Mouse (Mus musculus): ENCODE results near the gene Rdh8.

DNA sequence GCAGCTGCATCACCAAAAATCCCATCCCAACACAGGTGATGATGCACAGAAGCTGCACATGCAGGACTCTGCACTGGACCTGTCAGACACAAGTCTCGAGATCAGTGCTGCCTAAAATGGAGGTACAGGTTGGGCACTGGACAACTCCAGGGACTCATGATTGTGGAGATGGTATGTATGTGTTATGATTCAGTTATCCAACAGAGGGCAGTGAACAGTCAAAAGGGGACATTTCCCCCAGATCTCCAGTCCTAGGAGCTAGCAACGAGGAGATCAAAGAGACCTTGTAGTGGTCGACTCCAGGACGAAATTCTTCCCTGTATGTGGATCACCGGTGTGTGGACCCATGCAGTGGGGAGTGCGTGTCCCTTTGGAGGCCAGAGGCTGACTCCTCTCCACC, 41.6 kb downstream of the Rdh8 start:
- no peak for TF ChIP-seq CTCF (IDR thresholded peaks at IDR 0.05; ENCODE audit: borderline replicate concordance, insufficient read depth, low read length)
- TF ChIP-seq POLR2A (IDR thresholded peaks at IDR 0.05; ENCODE audit: low read depth, low read length) = no peak
